Mouse (Mus musculus) liver, adult 2 months (tissue): ENCODE measurements at regions not wholly inside any gene's neighbourhood (a gene's known extent, or its start where the extent isn't known, plus 50 kb on each side); places are given as distances from the start of the nearest gene placed in this dataset.

ENCODE experiments used
- CTCF ChIP-seq: fragments of 200-500 bp; IDR thresholded peaks from 2 replicates; pipeline ENCODE4 v1.5.1; 2011; ENCODE audit warnings: low read depth, low read length, control low read depth
- POLR2A ChIP-seq: fragments of 200-500 bp; IDR thresholded peaks from 2 replicates; pipeline ENCODE4 v1.6.1; 2011; ENCODE audit warnings: low read length, control low read depth; ENCODE audit not compliant: insufficient read depth; ENCODE audit errors: extremely low read depth

DNA sequence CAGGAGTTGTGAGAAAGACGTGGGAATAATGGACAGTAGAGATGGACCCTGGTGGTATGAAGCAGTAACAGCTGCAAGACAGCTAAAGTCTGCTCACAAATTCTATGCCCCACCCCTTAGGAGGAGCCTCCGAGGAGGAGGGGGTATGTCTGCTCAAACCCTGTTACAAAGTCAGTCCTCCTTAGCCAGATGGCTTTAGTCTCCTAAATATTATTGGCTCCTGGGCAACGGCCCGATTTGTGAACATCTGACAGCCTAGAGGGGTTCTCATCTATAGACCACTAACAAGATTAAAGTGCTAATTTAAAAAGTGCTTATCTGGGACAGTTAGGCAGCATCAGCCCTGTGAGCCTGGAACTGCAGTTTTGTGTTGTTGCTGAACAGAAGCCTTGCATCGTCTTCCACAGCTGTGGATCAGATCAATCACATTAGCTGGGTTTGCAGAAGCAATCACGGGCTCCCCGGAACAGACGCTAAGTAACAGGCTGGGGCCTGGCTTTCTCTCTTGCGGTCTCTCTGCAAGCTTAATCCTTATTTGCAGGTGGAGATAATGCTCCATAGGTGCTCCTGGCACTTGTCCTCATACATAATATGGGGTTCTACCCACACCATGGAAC lies 339.3 kb downstream of the Rnf144a start:
- TF ChIP-seq POLR2A (no peak), CTCF (no peak)
